Mouse (Mus musculus): ENCODE data around the gene Cep63. TPM values are rescaled to one million over a fixed set of nuclear protein-coding genes. Genes with fewer than 3 reads are reported as not detected.

The Cep63 gene
- total RNA-seq, 2 experiments from 2014 or later, result 26.0 to 30.0 TPM

- peak; percentile 76 for ATAC-seq (replicated peaks; ENCODE audit: poor library complexity)
Measured at GRCm38 (mm10) chr9:102577480-102577879, 48.9 kb downstream of the Cep63 start.

GRCm38 (mm10) chr9:102572888-102573287 is 53.4 kb downstream of the Cep63 start:
- no peak for ATAC-seq (replicated peaks; ENCODE audit: poor library complexity)

- ATAC-seq (replicated peaks; ENCODE audit: poor library complexity), result no peak
Measured at GRCm38 (mm10) chr9:102558463-102558862, 67.9 kb downstream of the Cep63 start.

GRCm38 (mm10) chr9:102553781-102554180 is 72.6 kb downstream of the Cep63 start:
- ATAC-seq (replicated peaks; ENCODE audit: poor library complexity), result no peak

- ATAC-seq (replicated peaks; ENCODE audit: poor library complexity), result no peak
Measured at GRCm38 (mm10) chr9:102551771-102552170, 74.6 kb downstream of the Cep63 start.

GRCm38 (mm10) chr9:102549211-102549610 is 77.1 kb downstream of the Cep63 start:
- no peak for ATAC-seq (replicated peaks; ENCODE audit: poor library complexity)

GRCm38 (mm10) chr9:102547028-102547354 is 79.3 kb downstream of the Cep63 start:
- ATAC-seq (replicated peaks; ENCODE audit: poor library complexity), result no peak

GRCm38 (mm10) chr9:102546256-102547027 is 79.9 kb downstream of the Cep63 start:
- no peak for ATAC-seq (replicated peaks; ENCODE audit: poor library complexity)

GRCm38 (mm10) chr9:102545406-102546255 is 80.7 kb downstream of the Cep63 start:
- ATAC-seq (replicated peaks; ENCODE audit: poor library complexity), result no peak

GRCm38 (mm10) chr9:102544773-102545366 is 81.5 kb downstream of the Cep63 start:
- ATAC-seq (replicated peaks; ENCODE audit: poor library complexity), result peak; percentile 73

GRCm38 (mm10) chr9:102544116-102544772 is 82.1 kb downstream of the Cep63 start:
- ATAC-seq (replicated peaks; ENCODE audit: poor library complexity), result no peak

- no peak for ATAC-seq (replicated peaks; ENCODE audit: poor library complexity)
Measured at GRCm38 (mm10) chr9:102543761-102544115, 82.6 kb downstream of the Cep63 start.

- ATAC-seq (replicated peaks; ENCODE audit: poor library complexity), result peak; percentile 27
Measured at GRCm38 (mm10) chr9:102542540-102542939, 83.8 kb downstream of the Cep63 start.

- peak; percentile 57 for ATAC-seq (replicated peaks; ENCODE audit: poor library complexity)
Measured at GRCm38 (mm10) chr9:102541666-102542065, 84.7 kb downstream of the Cep63 start.

GRCm38 (mm10) chr9:102539699-102540098 is 86.6 kb downstream of the Cep63 start:
- ATAC-seq (replicated peaks; ENCODE audit: poor library complexity), result peak; percentile 67

GRCm38 (mm10) chr9:102536968-102537367 is 89.4 kb downstream of the Cep63 start:
- ATAC-seq (replicated peaks; ENCODE audit: poor library complexity), result no peak

Other genes with a start within 250 kb of the Cep63 start
- 0.02 TPM in 1 of 2 replicates, not detected in the other for gene Ky, start 120.8 kb downstream of the Cep63 start, total RNA-seq (2015)
- not detected in 2 replicates for gene Ky, start 120.8 kb downstream of the Cep63 start, total RNA-seq (2017)
- 105 and 118 TPM in 2 replicates for gene Anapc13, start 238 bp downstream of the Cep63 start, total RNA-seq (2015)
- 107 and 125 TPM in 2 replicates for gene Anapc13, start 238 bp downstream of the Cep63 start, total RNA-seq (2017)
- 0.84 and 2.1 TPM in 2 replicates for gene Amotl2, start 90.1 kb upstream of the Cep63 start, total RNA-seq (2015)
- 0.98 and 8.5 TPM in 2 replicates for gene Amotl2, start 90.1 kb upstream of the Cep63 start, total RNA-seq (2017)
- gene Ryk, start 208.4 kb upstream of the Cep63 start, total RNA-seq (2015), result 1.3 and 1.6 TPM in 2 replicates
- gene Ryk, start 208.4 kb upstream of the Cep63 start, total RNA-seq (2017), result 0.54 and 2.8 TPM in 2 replicates